Mouse (Mus musculus) neural tube, postnatal 0 days (tissue): ENCODE measurements around the gene Styxl1. TPM values are rescaled to one million over a fixed set of nuclear protein-coding genes. Genes with fewer than 3 reads are reported as not detected.

Experiments used
- microRNA-seq: library from miRNA; unstranded; fragments of <30 nt; microRNA quantifications from one replicate; pipeline ENCODE4, GENCODE M21; 2016
- polyA plus RNA-seq: library from polyadenylated mRNA; unstranded; fragments of >200 nt; fragmentation: Nextera tagmentation; extraction: Ambion mirVana; gene quantifications from 2 replicates; pipeline ENCODE4 v1.2.1, GENCODE M21; 2015

The Styxl1 gene
- polyA plus RNA-seq: 0.52 and 0.57 TPM in 2 replicates

DNA sequence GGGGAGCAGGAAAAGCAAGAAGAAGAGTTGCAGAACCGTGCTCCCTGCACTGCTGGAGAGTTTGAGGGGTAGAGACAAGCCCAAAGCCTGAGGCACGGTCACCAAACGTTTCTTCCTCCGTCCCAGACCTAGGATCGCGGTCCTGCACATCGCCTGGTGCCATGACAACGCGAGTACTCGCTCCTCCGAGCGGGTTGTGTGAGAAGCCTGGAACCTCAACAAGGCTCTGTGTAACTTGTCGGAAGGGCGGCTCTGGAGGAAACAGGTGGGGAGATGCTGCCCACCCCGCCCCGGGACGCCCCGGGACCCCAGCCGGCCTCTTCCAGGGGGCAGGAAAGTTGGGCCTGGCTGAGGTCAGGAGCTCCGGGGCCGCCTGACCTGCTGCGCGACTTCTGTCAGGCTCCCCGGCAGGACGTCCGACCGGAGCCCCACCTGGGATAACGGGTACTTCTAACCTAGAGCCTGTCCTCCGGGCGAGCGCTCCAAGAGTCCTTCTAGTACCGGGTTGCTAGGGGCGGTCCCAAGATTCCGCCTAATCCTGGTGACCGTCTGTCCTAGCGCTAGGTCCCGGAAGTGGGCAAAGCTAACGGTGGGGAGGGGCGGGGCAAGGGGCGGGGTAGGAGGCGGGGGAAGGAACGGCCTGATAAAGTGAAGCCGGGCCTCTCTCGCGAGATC lies at the start of gene Styxl1:
TSS of gene Styxl1 (minus strand) at position 590 of the 675 bp plus-strand sequence.

GRCm38 (mm10) chr5:135806555-135807262 lies 28.5 kb upstream of the Styxl1 start, which contains the start of gene Srrm3:
Gene Srrm3 (plus strand): TSS chr5:135806890.

DNA sequence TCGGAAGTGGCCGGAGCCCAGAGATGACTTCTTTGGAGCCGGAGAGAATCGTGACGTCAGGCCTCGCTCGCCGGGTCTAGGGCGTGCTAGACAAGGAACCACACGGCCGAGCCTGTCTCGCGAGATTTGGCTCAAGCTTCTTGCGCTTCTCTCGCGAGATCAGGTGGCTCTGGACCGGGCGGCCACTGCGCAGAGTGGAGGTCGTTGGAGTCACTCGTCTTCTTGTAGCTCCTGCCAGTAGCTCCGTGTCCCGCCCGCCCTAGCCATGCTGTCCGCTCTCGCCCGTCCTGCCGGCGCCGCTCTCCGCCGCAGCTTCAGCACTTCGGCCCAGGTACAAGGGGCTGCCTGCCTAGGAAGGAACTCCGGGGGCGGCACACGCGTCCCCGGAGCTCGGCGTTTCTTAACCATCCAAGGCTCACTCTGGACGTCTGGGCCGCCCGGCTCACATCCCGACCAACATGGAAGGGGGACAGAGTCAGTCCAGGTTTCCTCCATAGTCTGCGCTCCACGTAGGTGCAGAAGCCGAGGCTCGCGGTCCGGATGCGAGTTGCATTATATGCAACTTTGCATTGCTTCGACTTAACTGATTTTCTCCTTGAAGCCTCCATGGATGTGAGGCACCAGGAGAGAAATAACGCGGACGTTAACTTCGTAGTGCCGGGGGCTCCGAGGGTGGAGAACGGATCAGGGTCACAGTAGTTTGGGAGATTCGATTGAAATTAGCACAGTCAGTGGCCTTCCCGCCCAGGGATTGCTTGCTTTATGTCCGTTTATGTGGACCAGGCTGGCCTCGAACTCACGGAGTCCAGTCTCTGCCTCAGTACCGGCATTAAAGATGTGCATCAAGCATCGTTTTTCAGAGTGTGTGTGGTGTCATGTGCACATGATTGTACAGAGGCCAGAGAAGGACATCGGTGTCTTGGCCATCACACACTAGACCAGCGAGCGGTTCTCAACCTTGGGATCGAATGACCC lies 573 bp upstream of the Styxl1 start, which contains the start of gene Mdh2:
TSS of gene Mdh2 (plus strand) at position 10 of the 975 bp plus-strand sequence.

DNA sequence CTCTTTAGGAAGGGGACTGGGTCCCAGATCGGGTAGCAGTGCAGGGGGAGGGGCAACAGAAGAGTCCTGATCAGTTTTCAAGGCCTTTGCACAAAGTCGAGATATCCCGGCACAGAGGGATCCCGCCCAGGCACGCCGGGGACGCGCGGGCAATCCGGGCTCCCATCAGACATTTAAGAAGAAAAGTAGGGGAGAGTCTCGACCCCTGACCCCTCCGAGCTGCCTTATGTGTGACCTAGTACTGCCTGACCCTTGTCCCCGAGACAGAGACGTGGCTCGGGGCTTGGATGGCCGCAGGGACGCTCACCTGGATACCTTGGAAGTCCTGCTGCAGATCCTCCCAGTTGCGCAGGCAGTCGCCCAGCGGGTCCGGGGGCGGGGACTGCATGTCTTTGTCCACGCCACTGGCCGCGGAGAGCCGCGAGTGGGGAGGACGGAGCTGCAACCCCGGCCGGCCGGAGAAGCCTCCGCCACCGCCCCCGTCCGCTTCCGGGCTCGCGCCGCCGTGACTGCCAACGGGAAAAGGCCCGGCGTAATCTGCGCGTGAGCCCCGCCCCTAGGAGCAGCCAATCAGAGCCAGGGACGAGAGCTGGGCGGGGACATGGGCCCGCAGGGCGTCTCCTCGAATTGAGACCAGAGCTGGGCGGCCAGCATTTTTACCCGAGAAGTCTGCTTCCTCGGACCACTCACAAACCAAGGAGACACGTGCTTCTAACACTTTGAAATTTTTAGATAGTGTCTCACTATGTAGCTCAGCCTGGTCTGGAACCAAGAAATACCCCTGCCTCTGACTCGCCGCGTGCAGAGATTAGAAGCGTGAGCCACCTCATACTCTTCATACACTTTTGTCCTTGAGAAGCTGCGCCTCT lies 34.2 kb downstream of the Styxl1 start, which contains the start of gene Tmem120a:
TSS of gene Tmem120a (minus strand) at position 708 of the 869 bp plus-strand sequence.

Small RNA genes lying within 50 kb of the gene (microRNA-seq; reads per million reads assigned to microRNA genes)
- not detected for gene Mir7034

Other genes starting within 250 kb of the Styxl1 start
- gene Hip1, start 233.3 kb downstream of the Styxl1 start, polyA plus RNA-seq: 32.1 and 36.3 TPM in 2 replicates
- gene Ccl26, start 214.8 kb downstream of the Styxl1 start, polyA plus RNA-seq: not detected in 2 replicates
- 2.1 and 6.8 TPM in 2 replicates for gene Ccl24, start 205.3 kb downstream of the Styxl1 start, polyA plus RNA-seq
- gene Rhbdd2, start 145.8 kb downstream of the Styxl1 start, polyA plus RNA-seq: 138 TPM in 2 replicates
- 71.5 and 82.6 TPM in 2 replicates for gene Por, start 108.4 kb downstream of the Styxl1 start, polyA plus RNA-seq
- 75.4 and 76.1 TPM in 2 replicates for gene Tmem120a, start 33.9 kb downstream of the Styxl1 start, polyA plus RNA-seq
- 780 and 785 TPM in 2 replicates for gene Mdh2, start 95 bp upstream of the Styxl1 start, polyA plus RNA-seq
- 61.2 and 76.3 TPM in 2 replicates for gene Srrm3, start 28.5 kb upstream of the Styxl1 start, polyA plus RNA-seq
- 39.9 and 63.0 TPM in 2 replicates for gene Hspb1, start 109.5 kb upstream of the Styxl1 start, polyA plus RNA-seq
- gene Ywhag, start 156.2 kb upstream of the Styxl1 start, polyA plus RNA-seq: 658 and 779 TPM in 2 replicates
- gene Ssc4d, start 196.1 kb upstream of the Styxl1 start, polyA plus RNA-seq: 2.6 and 3.0 TPM in 2 replicates
- gene Zp3, start 201.7 kb upstream of the Styxl1 start, polyA plus RNA-seq: 0.34 and 0.45 TPM in 2 replicates
- 15.7 and 18.5 TPM in 2 replicates for gene Dtx2, start 216.4 kb upstream of the Styxl1 start, polyA plus RNA-seq